Mouse (Mus musculus) left cerebral cortex, adult 9 months (tissue): ENCODE measurements around the gene Chmp4b.
A peak's percentile ranks its signal among the peaks of the same experiment; 100 is the strongest.

ENCODE experiments used
- DNase-seq, 2 experiments: peaks; one replicate each; pipeline ENCODE4 v3.0.0; 2022; ENCODE audit warnings: low spot score in 2 of 2

Gene Chmp4b

GRCm38 (mm10) chr2:154682712-154683111 is 31.2 kb downstream of the Chmp4b start:
- DNase-seq = no peak

GRCm38 (mm10) chr2:154684901-154685470 is 33.5 kb downstream of the Chmp4b start:
- DNase-seq = no peak

DNA sequence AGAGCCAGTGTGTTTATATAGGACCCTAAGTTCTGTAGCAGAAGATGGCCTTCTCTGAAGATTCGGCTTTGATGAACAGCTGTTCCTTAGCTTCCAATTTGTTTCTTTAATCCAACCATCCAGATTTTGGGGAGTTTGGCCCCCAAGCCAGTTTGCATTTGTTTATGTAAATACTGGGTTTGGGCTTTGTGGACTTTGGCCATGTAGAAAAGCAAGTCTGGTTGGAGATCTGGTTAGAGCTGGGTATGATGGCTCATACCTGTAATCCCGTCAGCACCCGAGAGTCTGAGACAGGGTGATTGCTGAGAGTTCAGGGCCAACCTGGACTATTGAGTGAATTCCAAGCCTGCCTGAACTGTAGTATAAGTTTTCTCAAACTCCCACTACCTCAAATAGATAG is 34.3 kb downstream of the Chmp4b start:
- no peak for DNase-seq

- DNase-seq = no peak
These were observed 35.3 kb downstream of the Chmp4b start for GRCm38 (mm10) chr2:154686819-154687218.

GRCm38 (mm10) chr2:154689391-154689790 is 37.9 kb downstream of the Chmp4b start:
- DNase-seq = no peak

GRCm38 (mm10) chr2:154690959-154691358 is 39.5 kb downstream of the Chmp4b start:
- no peak for DNase-seq

GRCm38 (mm10) chr2:154693186-154693940 is 41.9 kb downstream of the Chmp4b start:
- no peak for DNase-seq

GRCm38 (mm10) chr2:154693941-154694256 is 42.4 kb downstream of the Chmp4b start:
- no peak for DNase-seq

DNA sequence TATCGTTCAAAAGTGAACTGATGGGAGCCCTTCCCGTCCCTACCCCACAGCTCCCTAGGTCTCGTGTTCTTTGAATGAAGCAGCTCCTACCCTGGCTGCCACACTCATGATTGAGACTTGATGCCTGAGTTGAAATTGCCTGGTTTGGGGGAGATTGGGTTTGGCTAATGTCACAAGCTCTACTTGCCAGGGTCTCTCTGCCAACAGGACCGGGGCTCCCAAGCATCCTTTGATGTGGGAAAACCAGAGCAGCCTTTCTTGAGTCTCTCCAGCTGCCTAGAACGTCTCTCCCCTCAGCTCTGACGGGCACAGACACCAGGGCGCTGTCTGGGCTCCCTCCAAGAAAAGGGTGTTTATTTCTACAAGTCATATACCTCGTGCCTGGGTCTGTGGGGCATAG is 44.2 kb downstream of the Chmp4b start:
- no peak for DNase-seq

- DNase-seq = no peak
These were observed 45.2 kb downstream of the Chmp4b start for GRCm38 (mm10) chr2:154696660-154697059.

- DNase-seq = no peak
These were observed 47.9 kb downstream of the Chmp4b start for GRCm38 (mm10) chr2:154699360-154699759.

- DNase-seq = no peak
These were observed 48.7 kb downstream of the Chmp4b start for GRCm38 (mm10) chr2:154700177-154700576.

- DNase-seq = peak in 1 of 2 experiments; percentile 57
These were observed 51.3 kb downstream of the Chmp4b start for GRCm38 (mm10) chr2:154702637-154703315.

- no peak for DNase-seq
These were observed 55.2 kb downstream of the Chmp4b start for GRCm38 (mm10) chr2:154706526-154707280.

GRCm38 (mm10) chr2:154707284-154707683 is 55.8 kb downstream of the Chmp4b start:
- no peak for DNase-seq

DNA sequence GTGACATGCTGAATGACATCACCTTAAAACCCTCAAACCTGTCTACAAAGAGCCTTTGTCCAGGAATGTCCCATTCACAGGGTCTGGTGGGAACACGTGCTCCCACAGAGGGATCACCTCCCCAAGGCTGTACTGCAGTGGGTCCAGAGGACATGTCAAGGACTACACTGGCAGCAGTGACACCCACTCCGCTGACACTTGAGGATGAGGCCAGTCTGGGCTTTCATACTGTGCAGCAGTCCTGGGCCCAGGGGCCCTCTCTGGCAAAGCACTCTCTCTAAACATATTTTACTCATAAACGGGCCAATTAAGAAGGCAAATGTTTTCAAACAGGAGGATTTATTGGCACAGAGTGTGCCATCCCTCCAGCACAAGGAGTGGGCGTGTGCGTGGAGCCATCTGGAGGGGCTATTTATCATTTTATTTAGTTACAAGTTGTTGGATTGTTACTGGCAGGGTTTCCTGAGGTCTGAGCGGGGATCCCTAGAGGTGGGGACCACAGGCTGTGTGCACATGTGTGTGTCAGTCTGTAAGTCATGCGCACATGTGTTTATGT is 56.4 kb downstream of the Chmp4b start:
- DNase-seq = peak in 1 of 2 experiments; percentile 18

- DNase-seq = no peak
These were observed 60.2 kb downstream of the Chmp4b start for GRCm38 (mm10) chr2:154711701-154712100.

GRCm38 (mm10) chr2:154712271-154712677 is 60.8 kb downstream of the Chmp4b start:
- DNase-seq = peak in 1 of 2 experiments; percentile 50

GRCm38 (mm10) chr2:154713083-154713482 is 61.6 kb downstream of the Chmp4b start:
- DNase-seq = no peak

GRCm38 (mm10) chr2:154713964-154714363 is 62.5 kb downstream of the Chmp4b start:
- DNase-seq = no peak

DNA sequence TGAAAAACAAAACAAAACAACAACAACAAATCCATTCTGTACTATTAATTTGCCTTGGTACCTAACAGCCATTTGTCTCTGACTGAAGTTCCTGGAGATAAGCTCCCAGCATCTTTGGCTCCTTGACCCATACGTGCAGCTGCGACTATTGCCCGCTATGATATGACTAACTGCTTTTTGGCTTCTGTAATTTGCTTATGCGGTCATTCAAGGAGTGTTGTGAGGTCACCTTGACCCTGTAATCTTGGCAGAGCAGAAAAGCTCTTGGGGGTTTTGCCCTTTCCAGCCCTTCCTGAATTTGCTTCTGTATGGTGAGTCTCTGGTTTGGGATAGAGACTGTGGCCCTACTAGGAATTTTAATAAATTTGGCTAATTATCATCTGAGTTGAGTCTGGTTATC is 65.1 kb downstream of the Chmp4b start:
- no peak for DNase-seq

- DNase-seq = no peak
These were observed 65.6 kb downstream of the Chmp4b start for GRCm38 (mm10) chr2:154717081-154717480.
